Mouse (Mus musculus): ENCODE results near the gene Olfr630. TPM values are rescaled to one million over a fixed set of nuclear protein-coding genes. Genes with fewer than 3 reads are reported as not detected.
A peak's percentile ranks its signal among the peaks of the same experiment; 100 is the strongest.
"Not testable (repeated sequence)": the region's sequence is repeated elsewhere in the genome, so short reads cannot be mapped to it uniquely, and the experiment has no call there.

Gene Olfr630
- not detected in 2 replicates for polyA plus RNA-seq (2015; fragmentation: Nextera tagmentation; extraction: Ambion mirVana)

GRCm38 (mm10) chr7:103757233-103757632 is at the start of gene Olfr630:
Gene Olfr630 (minus strand): TSS chr7:103757333.
- H3K4me3 ChIP-seq (replicated peaks; ENCODE audit: low read depth, low read length), result no peak within 1 kb of the TSS
- WGBS, result 34% methylated on average over 2 of the region's 2 CpGs
- no peak within 1 kb of the TSS for H3K27ac ChIP-seq
- no peaks in the 10 kb centered on the region for H3K4me1 ChIP-seq (replicated peaks; ENCODE audit: insufficient read depth, low read length)
- no peaks in the 10 kb centered on the region for H3K36me3 ChIP-seq (ENCODE audit: insufficient read depth, low read length)
- H3K4me2 ChIP-seq (ENCODE audit: low read length), result no peak within 1 kb of the TSS
- no peak for TF ChIP-seq CTCF (IDR thresholded peaks at IDR 0.05; ENCODE audit: low read depth)
- H3K9me3 ChIP-seq (replicated peaks; ENCODE audit: low read length), result no peaks in the 10 kb centered on the region
- no peaks in the 10 kb centered on the region for H3K27me3 ChIP-seq (ENCODE audit: insufficient read depth, low read length)
- no peak within 1 kb of the TSS for H3K9ac ChIP-seq (ENCODE audit: low read depth, low read length)
- DNase-seq (ENCODE audit: low spot score), result no peak
- no peak for ATAC-seq (replicated peaks; ENCODE audit: low FRiP score, low read depth)

DNA sequence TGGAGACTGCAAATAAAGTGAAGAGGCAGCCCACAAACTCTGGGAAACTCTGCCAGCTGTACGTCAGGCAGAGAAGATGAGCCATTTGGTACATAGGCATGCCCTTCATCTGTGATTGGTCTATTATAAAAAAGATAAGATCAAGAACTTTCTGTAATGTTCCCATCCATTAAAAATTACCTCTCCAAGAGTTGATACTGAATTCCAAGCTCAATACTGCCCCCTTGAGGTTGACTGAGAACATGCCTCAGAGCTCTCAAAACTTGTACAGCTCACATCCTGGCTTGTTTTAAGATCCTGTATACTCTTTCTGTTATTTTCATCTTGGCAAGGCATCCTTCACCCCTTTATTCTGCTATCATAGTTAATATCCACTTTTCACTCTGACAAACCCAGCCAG is 49.7 kb upstream of the Olfr630 start:
- ATAC-seq (replicated peaks; ENCODE audit: low FRiP score, low read depth), result no peak
- peak; percentile 53 for DNase-seq (ENCODE audit: low spot score)

DNA sequence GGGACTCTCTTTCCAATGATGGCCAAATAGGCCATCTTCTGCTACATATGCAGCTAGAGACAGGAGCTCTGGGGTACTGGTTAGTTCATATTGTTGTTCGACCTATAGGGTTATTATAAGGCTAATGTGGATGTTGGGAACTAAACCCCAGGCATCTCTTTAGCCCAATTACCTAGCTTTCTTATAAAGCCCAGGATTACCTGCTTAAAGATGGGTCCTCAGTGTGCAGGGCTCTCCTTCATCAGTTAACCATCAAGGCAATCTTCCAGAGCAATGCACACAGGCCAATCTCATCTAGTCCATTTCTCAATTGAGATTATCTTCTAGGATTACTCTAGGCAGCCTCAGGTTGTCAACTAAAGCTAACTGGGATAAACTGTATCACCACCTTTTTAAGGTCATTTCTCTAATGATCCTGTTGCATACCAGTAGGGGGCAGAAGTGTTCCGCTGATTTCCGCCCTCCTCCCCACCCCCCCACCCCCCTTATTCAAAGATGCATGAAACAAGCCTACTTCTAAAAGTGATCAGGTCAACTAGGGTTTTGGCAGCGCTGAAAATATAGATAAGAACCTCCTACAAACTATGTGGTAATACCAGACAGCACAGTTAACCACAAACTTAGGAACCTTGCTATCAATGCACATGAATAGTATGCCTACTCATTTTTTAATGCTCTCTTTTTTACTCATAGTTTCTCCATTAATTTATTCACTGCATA is 35.7 kb upstream of the Olfr630 start:
- H3K9ac ChIP-seq (ENCODE audit: low read depth, low read length), result no peak overlapping the region
- 26% methylated on average over 4 of the region's 4 CpGs for WGBS

More for the DNA sequence above, 49.7 kb upstream of the Olfr630 start:
- no peaks in the 10 kb centered on the region for H3K27me3 ChIP-seq (ENCODE audit: insufficient read depth, low read length)
- no peak overlapping the region for H3K4me2 ChIP-seq (ENCODE audit: low read length)
- H3K27ac ChIP-seq, result no peak overlapping the region
- no peak overlapping the region for H3K9ac ChIP-seq (ENCODE audit: low read depth, low read length)
- TF ChIP-seq CTCF (IDR thresholded peaks at IDR 0.05; ENCODE audit: low read depth), result peak; percentile 67
- H3K9me3 ChIP-seq (replicated peaks; ENCODE audit: low read length), result no peaks in the 10 kb centered on the region
- H3K4me1 ChIP-seq (replicated peaks; ENCODE audit: insufficient read depth, low read length), result no peaks in the 10 kb centered on the region
- no peaks in the 10 kb centered on the region for H3K36me3 ChIP-seq (ENCODE audit: insufficient read depth, low read length)
- WGBS, result 46% methylated on average over 1 of the region's 1 CpGs
- H3K4me3 ChIP-seq (replicated peaks; ENCODE audit: low read depth, low read length), result no peak overlapping the region

DNA sequence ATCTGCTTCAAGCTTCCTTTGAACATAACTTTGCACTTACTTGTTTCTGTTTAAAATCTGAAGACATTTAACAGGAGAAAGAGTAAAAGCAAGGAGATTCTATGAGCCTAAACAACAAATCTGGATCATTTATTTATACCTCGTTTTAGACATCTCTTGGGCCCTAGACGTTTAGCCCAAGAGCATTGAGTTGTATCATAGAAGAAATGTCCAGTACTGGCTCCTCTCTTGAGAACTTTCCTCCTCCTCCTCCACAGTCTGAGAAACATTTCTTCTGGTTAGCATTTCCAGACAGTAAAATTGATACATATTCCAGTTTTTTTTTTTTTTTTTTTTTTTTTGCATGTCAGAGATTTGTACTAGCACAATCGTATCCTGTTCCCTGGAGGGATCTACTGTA is 34.6 kb upstream of the Olfr630 start, which contains the start of gene Olfr67:
TSS of gene Olfr67 (minus strand) at position 101 of the 400 bp plus-strand sequence.
- Histone ChIP-seq H3K9ac (ENCODE audit: low read depth, low read length) (no peak within 1 kb of the TSS), H3K36me3 (ENCODE audit: insufficient read depth, low read length) (no peaks in the 10 kb centered on the region), H3K4me1 (replicated peaks; ENCODE audit: insufficient read depth, low read length) (no peaks in the 10 kb centered on the region), H3K4me3 (replicated peaks; ENCODE audit: low read depth, low read length) (no peak within 1 kb of the TSS), H3K27me3 (ENCODE audit: insufficient read depth, low read length) (no peaks in the 10 kb centered on the region), H3K9me3 (replicated peaks; ENCODE audit: low read length) (no peaks in the 10 kb centered on the region), H3K4me2 (ENCODE audit: low read length) (no peak within 1 kb of the TSS), H3K27ac (no peak within 1 kb of the TSS)
- TF ChIP-seq CTCF (IDR thresholded peaks at IDR 0.05; ENCODE audit: low read depth), result no peak
- DNase-seq (ENCODE audit: low spot score) (no peak), ATAC-seq (replicated peaks; ENCODE audit: low FRiP score, low read depth) (no peak)
- WGBS, result 73% methylated on average over 3 of the region's 3 CpGs

More for the DNA sequence above, 35.7 kb upstream of the Olfr630 start:
- Histone ChIP-seq H3K27ac (no peak overlapping the region), H3K9me3 (replicated peaks; ENCODE audit: low read length) (no peaks in the 10 kb centered on the region), H3K4me3 (replicated peaks; ENCODE audit: low read depth, low read length) (no peak overlapping the region), H3K4me2 (ENCODE audit: low read length) (no peak overlapping the region), H3K36me3 (ENCODE audit: insufficient read depth, low read length) (no peaks in the 10 kb centered on the region), H3K27me3 (ENCODE audit: insufficient read depth, low read length) (no peaks in the 10 kb centered on the region), H3K4me1 (replicated peaks; ENCODE audit: insufficient read depth, low read length) (no peaks in the 10 kb centered on the region)
- no peak for TF ChIP-seq CTCF (IDR thresholded peaks at IDR 0.05; ENCODE audit: low read depth)
- ATAC-seq (replicated peaks; ENCODE audit: low FRiP score, low read depth) (no peak), DNase-seq (ENCODE audit: low spot score) (no peak)

- DNase-seq (ENCODE audit: low spot score) (no peak), ATAC-seq (replicated peaks; ENCODE audit: low FRiP score, low read depth) (no peak)
- no peak within 1 kb of the TSS for H3K4me3 ChIP-seq (replicated peaks; ENCODE audit: low read depth, low read length)
- WGBS, result 72% methylated on average over 3 of the region's 3 CpGs
- H3K9me3 ChIP-seq (replicated peaks; ENCODE audit: low read length), result no peaks in the 10 kb centered on the region
- no peaks in the 10 kb centered on the region for H3K4me1 ChIP-seq (replicated peaks; ENCODE audit: insufficient read depth, low read length)
- no peak within 1 kb of the TSS for H3K9ac ChIP-seq (ENCODE audit: low read depth, low read length)
- no peak within 1 kb of the TSS for H3K27ac ChIP-seq
- H3K36me3 ChIP-seq (ENCODE audit: insufficient read depth, low read length), result no peaks in the 10 kb centered on the region
- TF ChIP-seq CTCF (IDR thresholded peaks at IDR 0.05; ENCODE audit: low read depth), result no peak
- no peak within 1 kb of the TSS for H3K4me2 ChIP-seq (ENCODE audit: low read length)
- no peaks in the 10 kb centered on the region for H3K27me3 ChIP-seq (ENCODE audit: insufficient read depth, low read length)
Observed at GRCm38 (mm10) chr7:103779598-103779997, 22.5 kb upstream of the Olfr630 start, which contains the start of gene Olfr68. Gene Olfr68 (minus strand): TSS chr7:103779698.

DNA sequence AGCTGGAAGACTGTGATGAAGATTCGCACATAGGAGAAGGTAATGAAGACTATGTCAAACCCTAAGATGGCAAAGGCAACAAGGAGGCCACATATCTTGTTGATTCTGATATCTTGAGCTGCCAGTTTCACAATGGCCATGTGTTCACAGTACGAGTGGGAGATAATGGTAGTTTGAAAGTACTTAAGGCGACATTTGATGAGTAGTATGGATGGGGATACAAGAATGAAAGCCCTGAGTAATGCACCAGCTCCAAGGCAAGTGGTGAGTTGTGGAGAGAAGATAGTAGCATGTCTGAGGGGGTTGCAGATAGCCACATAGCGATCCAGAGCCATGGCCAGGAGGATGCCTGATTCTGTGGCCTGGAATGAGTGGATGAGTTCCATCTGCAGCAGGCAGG is 20.5 kb upstream of the Olfr630 start:
- ATAC-seq (replicated peaks; ENCODE audit: low FRiP score, low read depth); H3K9ac ChIP-seq (ENCODE audit: low read depth, low read length); H3K4me2 ChIP-seq (ENCODE audit: low read length); H3K4me1 ChIP-seq (replicated peaks; ENCODE audit: insufficient read depth, low read length); H3K9me3 ChIP-seq (replicated peaks; ENCODE audit: low read length); H3K27me3 ChIP-seq (ENCODE audit: insufficient read depth, low read length); H3K4me3 ChIP-seq (replicated peaks; ENCODE audit: low read depth, low read length); DNase-seq (ENCODE audit: low spot score); H3K27ac ChIP-seq; H3K36me3 ChIP-seq (ENCODE audit: insufficient read depth, low read length): not testable (repeated sequence)
- 84% methylated on average over 3 of the region's 4 CpGs for WGBS
